Mouse (Mus musculus): ENCODE measurements around the gene Ifngr2.

Gene Ifngr2

DNA sequence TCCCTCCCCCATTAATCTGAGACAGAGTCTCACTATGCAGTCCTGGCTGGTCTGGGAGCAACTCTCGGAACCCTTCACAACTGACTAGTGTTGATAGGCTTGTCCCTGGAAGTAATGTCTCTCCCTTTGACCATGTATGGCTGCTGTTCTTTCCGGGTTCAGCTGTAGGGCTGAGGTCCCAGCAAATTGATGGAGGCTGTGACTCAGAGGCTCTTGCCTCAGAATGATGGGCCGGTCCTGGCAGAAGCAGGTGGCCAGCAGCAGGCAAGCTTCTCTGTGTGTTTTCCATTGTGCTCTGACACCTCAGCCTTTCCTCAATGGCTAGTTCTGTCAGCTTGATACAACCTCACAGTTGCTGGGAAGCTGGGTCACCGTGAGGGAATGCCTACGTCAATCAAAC, 65.7 kb downstream of the Ifngr2 start:
- no peak for DNase-seq

GRCm38 (mm10) chr16:91614552-91614951, 67.7 kb downstream of the Ifngr2 start:
- DNase-seq = no peak
